23 mouse cellular contexts compared by ENCODE assay signal in genomic region chr9:44020001-44020400, GRCm38 (mm10). TPM values are rescaled to one million over a fixed set of nuclear protein-coding genes. Genes with fewer than 3 reads are reported as not detected.
DNase-seq lines count a peak whose midpoint lies in the region; ATAC-seq and TF ChIP-seq lines count a peak whose summit lies in the region.
"Had no signal": no experiment of that assay in that cellular context is flagged by ENCODE, and none has a peak within 500 bp of the region (broad histone marks: within the 10 kb centered on the region; RNA-seq: fewer than 3 reads in every experiment).

No protein-coding gene starts in this region.

- H3K4me1 ChIP-seq in spleen, adult 2 months (ENCODE audit: control insufficient read depth, insufficient read depth, insufficient read length) = peaks cover 3% of the 10 kb centered on the region; the same call in 1 of the 2 replicates
- H3K4me1 ChIP-seq: embryonic facial prominence, embryonic 12.5 days; forebrain, embryonic 12.5 days; heart, embryonic 13.5 days; hindbrain, embryonic 12.5 days; intestine, embryonic 15.5 days had no signal

- no peaks in the 10 kb centered on the region for H3K36me3 ChIP-seq in spleen, adult 2 months (ENCODE audit: control insufficient read depth, insufficient read depth, low read length)
- H3K36me3 ChIP-seq: embryonic facial prominence, embryonic 12.5 days; forebrain, embryonic 12.5 days; G1E; heart, embryonic 13.5 days; hindbrain, embryonic 12.5 days; intestine, embryonic 15.5 days had no signal

- peak overlapping the region; percentile 68 for H3K27ac ChIP-seq in spleen, adult 2 months (ENCODE audit: insufficient read depth, low read length)
- no peak overlapping the region for H3K27ac ChIP-seq in layer of hippocampus, adult 2 months
- H3K27ac ChIP-seq: embryonic facial prominence, embryonic 12.5 days; forebrain, embryonic 12.5 days; heart, embryonic 13.5 days; hindbrain, embryonic 12.5 days; intestine, embryonic 15.5 days had no signal

- H3K4me3 ChIP-seq in spleen, adult 2 months (ENCODE audit: extremely low read depth, insufficient read depth, insufficient read length) = no peak overlapping the region
- no peak overlapping the region for H3K4me3 ChIP-seq in layer of hippocampus, adult 2 months
- H3K4me3 ChIP-seq: embryonic facial prominence, embryonic 12.5 days; forebrain, embryonic 12.5 days; heart, embryonic 13.5 days; hindbrain, embryonic 12.5 days; intestine, embryonic 15.5 days had no signal

- no peak for TF ChIP-seq POLR2A in spleen, adult 2 months (IDR thresholded peaks at IDR 0.05; ENCODE audit: low read depth, low read length)

- no peak for DNase-seq in spleen, adult 2 months (ENCODE audit: low read depth in 1 of 2, low spot score in 2 of 2)
- DNase-seq in spleen, postnatal 14 days (ENCODE audit: low spot score in 2 of 2) = no peak
- peak; percentile 80 for DNase-seq in induced T-regulatory cell, adult 2 months (ENCODE audit: low read depth)
- peak; percentile 71 for DNase-seq in thymus, postnatal 25 days
- DNase-seq in gastrocnemius, adult 18-20 months (ENCODE audit: low spot score) = no peak
- no peak for DNase-seq in layer of hippocampus, adult 2 months (ENCODE audit: low spot score in 2 of 2)
- DNase-seq: adrenal gland, postnatal 25 days; B cell, adult 2 months; cerebellum, adult 18-20 months; cerebellum, postnatal 10 days; gastrocnemius, postnatal 14 days; heart, postnatal 4 days had no signal

- no peak for TF ChIP-seq CTCF in spleen, adult 2 months (IDR thresholded peaks at IDR 0.05; ENCODE audit: extremely low read depth, insufficient read depth, insufficient read length, insufficient replicate concordance)
- TF ChIP-seq CTCF in layer of hippocampus, adult 2 months (conservative IDR thresholded peaks at IDR 0.05) = no peak

- H3K27me3 ChIP-seq in spleen, adult 2 months (ENCODE audit: control insufficient read depth, insufficient read depth, low read length) = no peaks in the 10 kb centered on the region
- H3K27me3 ChIP-seq: embryonic facial prominence, embryonic 12.5 days; forebrain, embryonic 12.5 days; hindbrain, embryonic 12.5 days; intestine, embryonic 15.5 days had no signal

- 46% methylated on average over 7 of the region's 7 CpGs for WGBS in spleen, adult 2 months

- ATAC-seq in CD4-positive, CD25-positive, alpha-beta regulatory T cell, adult 4 months = peak; percentile 48
- no peak for ATAC-seq in erythroid progenitor cell, adult 5-6 weeks (replicated peaks; ENCODE audit: low FRiP score, poor library complexity, severe bottlenecking)
- ATAC-seq: forebrain, embryonic 16.5 days; hindbrain, embryonic 16.5 days; intestine, embryonic 15.5 days had no signal

RNA-seq across cellular contexts. Expression of gene Thy1, which starts 23.2 kb away (rescaled TPM):
- 197 and 206 TPM in 2 replicates for polyA plus RNA-seq in spleen, adult 2 months (2012; rRNA removed)
- 100 to 1,000 TPM; 107 to 154 TPM for polyA plus RNA-seq in CD4-positive, CD25-positive, alpha-beta regulatory T cell, adult 4 months (2017; shearing (Covaris generic))
- 10 to 100 TPM in 1 of 2 experiments, 1 to 10 TPM in 1; 7.9 to 10.5 TPM for total RNA-seq in gastrocnemius, adult 18-20 months (2021)
- total RNA-seq in layer of hippocampus, adult 2 months (2021) = 100 to 1,000 TPM; 854 to 892 TPM
- total RNA-seq in erythroid progenitor cell, adult 5-6 weeks (2015; ENCODE audit: low replicate concordance) = 11.9 and 33.1 TPM in 2 replicates
- 1.0 and 7.8 TPM in 2 replicates for total RNA-seq in erythroid progenitor cell, adult 5-6 weeks (2017; ENCODE audit: low replicate concordance)
- total RNA-seq: G1E; granulocyte monocyte progenitor cell, adult 5-6 weeks had no signal
- polyA plus RNA-seq: forebrain, embryonic 12.5 days; G1E; hindbrain, embryonic 12.5 days had no signal

RNA-seq across cellular contexts. Expression of gene Usp2, which starts 46.8 kb away (rescaled TPM):
- polyA plus RNA-seq in spleen, adult 2 months (2012; rRNA removed) = 0.65 and 0.69 TPM in 2 replicates
- polyA plus RNA-seq in CD4-positive, CD25-positive, alpha-beta regulatory T cell, adult 4 months (2017; shearing (Covaris generic)) = 1 to 10 TPM; 3.7 to 5.2 TPM
- total RNA-seq in gastrocnemius, adult 18-20 months (2021) = 100 to 1,000 TPM; 125 to 221 TPM
- 10 to 100 TPM; 79.2 to 82.4 TPM for total RNA-seq in layer of hippocampus, adult 2 months (2021)
- not detected in 2 replicates for total RNA-seq in erythroid progenitor cell, adult 5-6 weeks (2015; ENCODE audit: low replicate concordance)
- total RNA-seq in erythroid progenitor cell, adult 5-6 weeks (2017; ENCODE audit: low replicate concordance) = 1.8 TPM in 1 of 2 replicates, not detected in the other

Comparison
In these comparisons a context has a peak if more than half of its experiments do, and no peak if none do; other contexts are left out.
1. DNase-seq: peak in induced T-regulatory cell, adult 2 months (single experiment) and thymus, postnatal 25 days (single experiment); none in spleen, adult 2 months (0 of 2), spleen, postnatal 14 days (0 of 2), gastrocnemius, adult 18-20 months (single experiment) and layer of hippocampus, adult 2 months (0 of 2).
2. RNA of gene Thy1, which starts 23.2 kb away (total RNA-seq): 854 to 892 TPM in layer of hippocampus, adult 2 months; 1.0 to 33.1 TPM in erythroid progenitor cell, adult 5-6 weeks and 7.9 to 10.5 TPM in gastrocnemius, adult 18-20 months; every median in the first group is over 10 times any median in the second.
3. RNA of gene Usp2, which starts 46.8 kb away (total RNA-seq): 125 to 221 TPM in gastrocnemius, adult 18-20 months and 79.2 to 82.4 TPM in layer of hippocampus, adult 2 months; 1.8 TPM in erythroid progenitor cell, adult 5-6 weeks; every median in the first group is over 10 times any median in the second.